Mouse (Mus musculus): Measurements from ENCODE around the gene Tmx2. TPM values are rescaled to one million over a fixed set of nuclear protein-coding genes. Genes with fewer than 3 reads are reported as not detected.
A peak's percentile ranks its signal among the peaks of the same experiment; 100 is the strongest.
"Not testable (repeated sequence)": the region's sequence is repeated elsewhere in the genome, so short reads cannot be mapped to it uniquely, and the experiment has no call there.

The Tmx2 gene
- 145 and 163 TPM in 2 replicates for polyA plus RNA-seq (2014; fragmentation: Nextera tagmentation; extraction: Ambion mirVana)

DNA sequence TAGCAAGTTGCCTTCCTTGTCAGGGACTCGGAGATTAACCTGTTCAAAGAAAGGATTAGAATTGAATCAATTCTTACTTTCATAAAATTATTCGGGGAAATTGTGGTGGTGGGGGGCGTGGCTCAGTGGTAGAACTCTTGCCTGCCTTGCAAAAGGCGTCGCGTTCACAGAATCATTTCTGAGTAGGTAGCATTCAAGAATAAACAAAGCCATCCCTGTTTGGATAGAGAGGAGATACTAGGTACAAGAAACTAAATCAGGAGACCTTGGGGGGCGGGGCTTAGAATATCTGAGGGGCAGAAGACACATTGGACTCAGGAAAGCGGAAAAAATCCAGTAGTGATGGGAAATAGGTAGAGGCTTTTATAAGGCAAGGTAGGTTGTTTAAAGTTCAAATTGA, at the start of gene Tmx2:
Gene Tmx2 (minus strand): TSS at position 125 of the 400 bp plus-strand sequence.
- Histone ChIP-seq H3K27me3 (ENCODE audit: control insufficient read depth, insufficient read depth, low read length) (no peaks in the 10 kb centered on the region), H3K27ac (ENCODE audit: low read depth, low read length) (peak within 1 kb of the TSS; percentile 59; the same call in 1 of the 2 replicates), H3K4me3 (ENCODE audit: low read length) (peak within 1 kb of the TSS; percentile 99), H3K9me3 (ENCODE audit: control insufficient read depth, low read length) (no peaks in the 10 kb centered on the region), H3K4me1 (ENCODE audit: control insufficient read depth, insufficient read depth, low read length) (peaks cover 12% of the 10 kb centered on the region; the same call in 1 of the 2 replicates), H3K36me3 (ENCODE audit: control insufficient read depth, insufficient read depth, low read length) (peaks cover 29% of the 10 kb centered on the region), H3K9ac (ENCODE audit: low read depth, low read length) (peak within 1 kb of the TSS; percentile 89), H3K4me2 (replicated peaks; ENCODE audit: low read depth, low read length) (peak within 1 kb of the TSS; percentile 81)
- 17% methylated on average over 8 of the region's 8 CpGs for WGBS
- no peak for ATAC-seq (ENCODE audit: low FRiP score, low TSS enrichment)

DNA sequence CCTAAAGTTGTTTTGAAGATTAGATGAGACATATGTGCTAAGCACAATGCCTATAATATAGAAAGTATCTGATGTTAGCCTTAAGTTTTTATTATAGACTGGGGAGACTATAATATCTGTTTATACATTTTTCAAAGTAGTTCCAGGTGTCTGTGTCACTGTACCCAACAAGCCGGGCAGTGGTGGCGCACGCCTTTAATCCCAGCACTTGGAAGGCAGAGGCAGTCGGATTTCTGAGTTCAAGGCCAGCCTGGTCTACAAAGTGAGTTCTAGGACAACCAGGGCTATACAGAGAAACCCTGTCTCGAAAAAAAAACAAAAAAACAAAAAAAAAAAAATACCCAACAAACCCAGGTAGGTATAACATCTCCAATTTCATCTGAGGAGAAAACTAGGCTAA, 49.3 kb upstream of the Tmx2 start:
- ATAC-seq (ENCODE audit: low FRiP score, low TSS enrichment); H3K4me1 ChIP-seq (ENCODE audit: control insufficient read depth, insufficient read depth, low read length); H3K4me3 ChIP-seq (ENCODE audit: low read length); H3K9me3 ChIP-seq (ENCODE audit: control insufficient read depth, low read length); H3K27me3 ChIP-seq (ENCODE audit: control insufficient read depth, insufficient read depth, low read length); H3K27ac ChIP-seq (ENCODE audit: low read depth, low read length); H3K4me2 ChIP-seq (replicated peaks; ENCODE audit: low read depth, low read length); H3K9ac ChIP-seq (ENCODE audit: low read depth, low read length): not testable (repeated sequence)
- WGBS, result 81% methylated on average over 5 of the region's 5 CpGs
- peaks cover 22% of the 10 kb centered on the region for H3K36me3 ChIP-seq (ENCODE audit: control insufficient read depth, insufficient read depth, low read length)

DNA sequence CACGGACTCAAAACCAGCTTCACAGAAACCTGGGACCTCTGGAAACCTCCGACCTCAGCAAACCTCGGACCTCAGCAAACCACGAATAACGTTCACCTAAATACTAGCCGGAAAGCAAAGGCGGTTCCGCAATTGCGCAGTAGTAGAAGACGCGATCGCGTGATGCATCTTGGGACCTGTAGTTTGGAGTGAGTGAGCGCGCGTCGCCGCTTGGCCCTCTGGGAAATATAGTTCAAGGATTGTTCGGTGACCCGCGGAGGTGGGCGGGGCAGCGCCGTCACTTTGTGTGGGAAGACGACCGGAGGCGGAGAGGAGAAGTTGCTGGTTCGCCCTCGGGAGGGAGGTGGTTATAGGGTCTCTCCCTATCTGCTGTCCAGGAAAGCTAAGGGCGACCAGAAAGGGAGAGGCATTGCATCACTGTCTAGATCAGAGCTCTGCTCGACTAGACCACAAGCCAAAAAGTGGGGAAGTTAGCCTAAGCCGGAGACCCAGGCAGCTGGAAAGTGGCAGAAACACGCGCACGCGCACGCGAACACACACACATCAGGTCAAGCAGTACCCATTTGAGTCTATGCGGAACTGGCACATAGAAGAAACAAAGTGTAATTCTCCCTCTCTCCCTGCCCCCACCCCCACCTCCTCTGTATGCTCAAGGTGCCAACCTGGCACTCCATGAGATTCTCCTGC, 48.4 kb upstream of the Tmx2 start, which contains the start of gene Clp1:
Gene Clp1 (minus strand): TSS at position 179 of the 687 bp plus-strand sequence.
- H3K9ac ChIP-seq (ENCODE audit: low read depth, low read length), result peak within 1 kb of the TSS; percentile 62
- under 1% methylated on average over 39 of the region's 39 CpGs for WGBS
- peak within 1 kb of the TSS; percentile 46 for H3K4me3 ChIP-seq (ENCODE audit: low read length)

DNA sequence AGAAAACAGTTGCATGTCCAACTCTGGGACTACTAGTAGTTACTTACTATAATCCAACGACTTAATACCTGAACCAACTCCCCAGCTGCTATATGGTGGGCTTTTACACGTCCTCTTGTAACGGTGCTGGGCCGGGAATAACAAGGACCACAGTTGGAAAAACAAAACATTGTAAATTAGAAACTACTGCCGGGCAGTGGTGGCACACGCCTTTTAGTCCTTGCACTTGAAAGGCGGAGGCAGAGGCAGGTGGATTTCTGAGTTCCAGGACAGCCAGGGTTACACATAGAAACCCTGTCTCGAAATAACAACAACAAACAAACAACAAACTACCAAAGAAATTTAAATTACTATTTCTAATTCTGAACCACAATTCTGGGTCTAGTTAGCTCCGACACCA, 47.8 kb upstream of the Tmx2 start:
- WGBS, result under 1% methylated on average over 9 of the region's 9 CpGs
- H3K4me1 ChIP-seq (ENCODE audit: control insufficient read depth, insufficient read depth, low read length), result peaks cover 7% of the 10 kb centered on the region
- no peak overlapping the region for H3K27ac ChIP-seq (ENCODE audit: low read depth, low read length)
- H3K36me3 ChIP-seq (ENCODE audit: control insufficient read depth, insufficient read depth, low read length), result peaks cover 25% of the 10 kb centered on the region
- ATAC-seq (ENCODE audit: low FRiP score, low TSS enrichment), result peak; percentile 1; the same call in 1 of the 2 replicates
- peak overlapping the region; percentile 40 for H3K9ac ChIP-seq (ENCODE audit: low read depth, low read length)
- peak overlapping the region; percentile 46 for H3K4me3 ChIP-seq (ENCODE audit: low read length)
- no peaks in the 10 kb centered on the region for H3K27me3 ChIP-seq (ENCODE audit: control insufficient read depth, insufficient read depth, low read length)
- H3K4me2 ChIP-seq (replicated peaks; ENCODE audit: low read depth, low read length), result peak overlapping the region; percentile 72
- H3K9me3 ChIP-seq (ENCODE audit: control insufficient read depth, low read length), result no peaks in the 10 kb centered on the region

More for the DNA sequence above, 48.4 kb upstream of the Tmx2 start, which contains the start of gene Clp1:
- peak within 1 kb of the TSS; percentile 88 for H3K27ac ChIP-seq (ENCODE audit: low read depth, low read length)
- ATAC-seq (ENCODE audit: low FRiP score, low TSS enrichment), result peak; percentile 96
- peaks cover 7% of the 10 kb centered on the region for H3K4me1 ChIP-seq (ENCODE audit: control insufficient read depth, insufficient read depth, low read length)
- peak within 1 kb of the TSS; percentile 72 for H3K4me2 ChIP-seq (replicated peaks; ENCODE audit: low read depth, low read length)
- H3K36me3 ChIP-seq (ENCODE audit: control insufficient read depth, insufficient read depth, low read length), result peaks cover 25% of the 10 kb centered on the region
- H3K9me3 ChIP-seq (ENCODE audit: control insufficient read depth, low read length), result no peaks in the 10 kb centered on the region
- no peaks in the 10 kb centered on the region for H3K27me3 ChIP-seq (ENCODE audit: control insufficient read depth, insufficient read depth, low read length)

DNA sequence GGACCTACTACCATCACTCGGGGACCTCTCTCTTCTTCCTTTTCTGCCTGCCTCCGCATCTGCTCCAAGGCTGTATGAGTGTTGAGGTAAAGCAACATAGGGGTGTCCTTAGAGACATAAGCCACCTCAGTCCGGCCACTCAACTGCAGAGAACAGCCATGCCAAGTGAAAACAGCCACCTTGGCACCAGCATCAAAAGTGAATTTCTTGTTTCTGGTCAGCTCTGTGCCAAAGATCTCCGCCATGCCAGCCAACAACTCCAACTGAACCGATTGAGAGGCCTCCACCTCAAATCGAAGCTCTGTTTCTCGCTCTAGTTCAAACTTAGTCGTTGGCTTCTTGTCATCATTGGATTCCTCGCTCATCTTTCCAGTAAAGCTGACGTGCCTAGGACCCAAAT, 46.8 kb upstream of the Tmx2 start:
- H3K27me3 ChIP-seq (ENCODE audit: control insufficient read depth, insufficient read depth, low read length), result no peaks in the 10 kb centered on the region
- H3K9ac ChIP-seq (ENCODE audit: low read depth, low read length), result no peak overlapping the region
- H3K4me1 ChIP-seq (ENCODE audit: control insufficient read depth, insufficient read depth, low read length), result peaks cover 7% of the 10 kb centered on the region
- H3K27ac ChIP-seq (ENCODE audit: low read depth, low read length), result no peak overlapping the region
- no peak overlapping the region for H3K4me3 ChIP-seq (ENCODE audit: low read length)
- H3K4me2 ChIP-seq (replicated peaks; ENCODE audit: low read depth, low read length), result no peak overlapping the region; the same call in 1 of the 2 replicates
- no peaks in the 10 kb centered on the region for H3K9me3 ChIP-seq (ENCODE audit: control insufficient read depth, low read length)
- H3K36me3 ChIP-seq (ENCODE audit: control insufficient read depth, insufficient read depth, low read length), result peaks cover 25% of the 10 kb centered on the region
- no peak for ATAC-seq (ENCODE audit: low FRiP score, low TSS enrichment)
- 92% methylated on average over 10 of the region's 10 CpGs for WGBS

DNA sequence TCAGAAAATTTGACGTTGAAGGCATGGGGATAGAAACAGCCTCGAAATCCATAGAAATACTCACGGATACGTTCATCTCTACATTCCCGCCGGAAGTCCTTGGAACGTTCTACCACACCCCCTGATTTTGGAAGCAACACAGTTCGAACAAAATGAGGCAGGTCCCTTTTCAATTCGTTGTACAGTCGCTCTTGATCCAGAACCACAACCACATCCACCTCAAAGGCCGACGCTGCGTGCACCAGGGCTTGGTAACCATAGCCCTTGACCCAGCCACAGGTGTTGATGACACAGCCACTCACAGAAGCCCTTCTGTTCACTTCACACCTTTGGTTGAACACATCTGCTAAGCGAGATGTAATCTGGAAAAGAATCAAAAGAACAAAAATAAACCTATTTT, 44.9 kb upstream of the Tmx2 start:
- 96% methylated on average over 14 of the region's 14 CpGs for WGBS
- peaks cover 7% of the 10 kb centered on the region for H3K4me1 ChIP-seq (ENCODE audit: control insufficient read depth, insufficient read depth, low read length)
- H3K9ac ChIP-seq (ENCODE audit: low read depth, low read length), result no peak overlapping the region
- H3K27me3 ChIP-seq (ENCODE audit: control insufficient read depth, insufficient read depth, low read length), result no peaks in the 10 kb centered on the region
- H3K4me2 ChIP-seq (replicated peaks; ENCODE audit: low read depth, low read length), result no peak overlapping the region
- H3K4me3 ChIP-seq (ENCODE audit: low read length), result no peak overlapping the region
- ATAC-seq (ENCODE audit: low FRiP score, low TSS enrichment), result no peak
- no peaks in the 10 kb centered on the region for H3K9me3 ChIP-seq (ENCODE audit: control insufficient read depth, low read length)
- no peak overlapping the region for H3K27ac ChIP-seq (ENCODE audit: low read depth, low read length)
- peaks cover 25% of the 10 kb centered on the region for H3K36me3 ChIP-seq (ENCODE audit: control insufficient read depth, insufficient read depth, low read length)

DNA sequence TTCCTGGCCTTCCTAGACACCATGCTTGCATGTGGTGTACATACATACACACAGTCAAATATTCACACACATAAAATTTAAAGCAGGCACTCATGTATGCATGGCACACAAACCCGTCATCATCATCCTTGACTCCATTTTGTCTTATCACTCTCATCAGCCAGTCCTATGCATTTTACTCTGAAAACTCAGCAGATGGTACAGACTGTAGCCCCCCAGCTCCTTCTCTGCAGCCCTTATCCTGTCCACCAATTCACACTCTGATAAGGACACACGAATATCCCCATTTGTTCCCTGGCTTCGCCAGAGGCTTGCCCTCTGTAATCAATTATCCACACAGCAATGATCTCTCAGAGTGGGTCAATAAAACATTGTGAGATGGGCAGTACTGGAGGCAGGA, 42.2 kb upstream of the Tmx2 start:
- 83% methylated on average over 3 of the region's 3 CpGs for WGBS
- H3K4me2 ChIP-seq (replicated peaks; ENCODE audit: low read depth, low read length), result no peak overlapping the region
- ATAC-seq (ENCODE audit: low FRiP score, low TSS enrichment), result no peak
- no peak overlapping the region for H3K27ac ChIP-seq (ENCODE audit: low read depth, low read length)
- no peaks in the 10 kb centered on the region for H3K27me3 ChIP-seq (ENCODE audit: control insufficient read depth, insufficient read depth, low read length)
- no peak overlapping the region for H3K9ac ChIP-seq (ENCODE audit: low read depth, low read length)
- no peak overlapping the region for H3K4me3 ChIP-seq (ENCODE audit: low read length)
- peaks cover 2% of the 10 kb centered on the region for H3K4me1 ChIP-seq (ENCODE audit: control insufficient read depth, insufficient read depth, low read length)
- H3K36me3 ChIP-seq (ENCODE audit: control insufficient read depth, insufficient read depth, low read length), result peaks cover 25% of the 10 kb centered on the region
- H3K9me3 ChIP-seq (ENCODE audit: control insufficient read depth, low read length), result no peaks in the 10 kb centered on the region

DNA sequence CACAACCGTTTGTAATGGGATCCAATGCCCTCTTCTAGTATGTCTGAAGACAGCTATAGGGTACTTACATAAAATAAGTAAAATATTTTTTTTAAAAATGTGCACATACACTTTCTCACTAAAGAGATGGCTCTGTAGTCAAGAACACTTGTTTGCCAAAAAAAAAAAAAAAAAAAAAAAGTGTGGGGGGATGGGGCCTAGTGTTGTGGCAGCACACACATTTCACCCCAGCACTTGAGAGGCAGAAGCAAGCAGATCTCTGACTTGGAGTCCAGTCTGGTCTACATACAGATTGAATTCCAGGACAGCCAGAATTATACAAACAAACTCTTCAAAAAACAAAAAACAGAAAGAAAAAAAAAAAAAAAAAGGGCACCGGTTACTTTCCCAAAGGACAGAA, 41.8 kb upstream of the Tmx2 start:
- WGBS, result 95% methylated on average over 2 of the region's 2 CpGs
- H3K9ac ChIP-seq (ENCODE audit: low read depth, low read length), result no peak overlapping the region
- H3K9me3 ChIP-seq (ENCODE audit: control insufficient read depth, low read length), result no peaks in the 10 kb centered on the region
- H3K4me1 ChIP-seq (ENCODE audit: control insufficient read depth, insufficient read depth, low read length), result no peaks in the 10 kb centered on the region
- no peak for ATAC-seq (ENCODE audit: low FRiP score, low TSS enrichment)
- H3K27ac ChIP-seq (ENCODE audit: low read depth, low read length), result no peak overlapping the region
- H3K4me2 ChIP-seq (replicated peaks; ENCODE audit: low read depth, low read length), result no peak overlapping the region
- H3K36me3 ChIP-seq (ENCODE audit: control insufficient read depth, insufficient read depth, low read length), result peaks cover 25% of the 10 kb centered on the region
- no peak overlapping the region for H3K4me3 ChIP-seq (ENCODE audit: low read length)
- H3K27me3 ChIP-seq (ENCODE audit: control insufficient read depth, insufficient read depth, low read length), result no peaks in the 10 kb centered on the region

DNA sequence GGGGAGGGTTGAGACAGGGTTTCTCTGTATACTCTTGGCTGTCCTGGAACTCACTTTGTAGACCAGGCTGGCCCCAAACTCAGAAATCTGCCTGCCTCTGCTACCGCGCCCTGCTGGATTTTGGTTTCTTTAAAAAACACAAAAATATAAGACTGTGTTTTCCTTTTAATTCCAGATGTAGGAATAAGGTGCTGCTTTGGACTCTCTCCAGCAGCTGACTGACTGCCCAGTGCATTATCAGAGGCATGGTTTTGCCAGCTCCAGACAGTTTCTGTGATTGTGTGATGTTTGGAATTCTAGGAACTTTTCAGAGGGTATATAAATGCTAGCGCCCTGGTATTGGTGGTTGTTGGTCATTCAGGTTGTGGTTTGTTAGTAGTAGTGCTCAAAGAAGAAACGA, 38.4 kb upstream of the Tmx2 start:
- Histone ChIP-seq H3K4me2 (replicated peaks; ENCODE audit: low read depth, low read length) (no peak overlapping the region), H3K9me3 (ENCODE audit: control insufficient read depth, low read length) (no peaks in the 10 kb centered on the region), H3K9ac (ENCODE audit: low read depth, low read length) (no peak overlapping the region), H3K4me3 (ENCODE audit: low read length) (no peak overlapping the region), H3K4me1 (ENCODE audit: control insufficient read depth, insufficient read depth, low read length) (peaks cover 4% of the 10 kb centered on the region; the same call in 1 of the 2 replicates), H3K36me3 (ENCODE audit: control insufficient read depth, insufficient read depth, low read length) (no peaks in the 10 kb centered on the region; the same call in 1 of the 2 replicates), H3K27me3 (ENCODE audit: control insufficient read depth, insufficient read depth, low read length) (no peaks in the 10 kb centered on the region), H3K27ac (ENCODE audit: low read depth, low read length) (no peak overlapping the region)
- WGBS, result 92% methylated on average over 4 of the region's 4 CpGs
- no peak for ATAC-seq (ENCODE audit: low FRiP score, low TSS enrichment)
